Comparison of ENCODE assay signal across 16 mouse cellular contexts in genomic region chr2:141394806-141395205, GRCm38 (mm10).
DNase-seq lines count a peak whose midpoint lies in the region; ATAC-seq lines count a peak whose summit lies in the region.
"Had no signal": no experiment of that assay in that cellular context is flagged by ENCODE, and none has a peak within 500 bp of the region (broad histone marks: within the 10 kb centered on the region; RNA-seq: fewer than 3 reads in every experiment).

No protein-coding gene starts in this region.

- H3K4me1 ChIP-seq in kidney, embryonic 14.5 days (ENCODE audit: control insufficient read depth, insufficient read depth, low read length), result no peaks in the 10 kb centered on the region
- H3K4me1 ChIP-seq: hindbrain, embryonic 12.5 days; liver, embryonic 15.5 days; stomach, embryonic 15.5 days had no signal

- H3K4me2 ChIP-seq in kidney, embryonic 14.5 days (replicated peaks; ENCODE audit: low read depth, low read length), result no peak overlapping the region
- H3K4me2 ChIP-seq: embryonic facial prominence, embryonic 12.5 days; forebrain, embryonic 12.5 days; heart, embryonic 13.5 days; hindbrain, embryonic 12.5 days; liver, embryonic 15.5 days; stomach, embryonic 15.5 days had no signal

- peak; percentile 35; the same call in 1 of the 2 replicates for ATAC-seq in kidney, embryonic 14.5 days (ENCODE audit: low FRiP score, low TSS enrichment)
- no peak for ATAC-seq in erythroid progenitor cell, adult 5-6 weeks (replicated peaks; ENCODE audit: low FRiP score, poor library complexity, severe bottlenecking)

- no peak overlapping the region for H3K27ac ChIP-seq in kidney, embryonic 14.5 days (ENCODE audit: low read depth, low read length)
- H3K27ac ChIP-seq: embryonic facial prominence, embryonic 12.5 days; forebrain, embryonic 12.5 days; heart, embryonic 13.5 days; hindbrain, embryonic 12.5 days; liver, embryonic 15.5 days; stomach, embryonic 15.5 days had no signal

- no peaks in the 10 kb centered on the region for H3K27me3 ChIP-seq in kidney, embryonic 14.5 days (ENCODE audit: control insufficient read depth, insufficient read depth, low read length)
- H3K27me3 ChIP-seq: embryonic facial prominence, embryonic 12.5 days; forebrain, embryonic 12.5 days; heart, embryonic 13.5 days; hindbrain, embryonic 12.5 days; liver, embryonic 15.5 days; stomach, embryonic 15.5 days had no signal

- DNase-seq in kidney, adult 11 months, result no peak
- DNase-seq in urinary bladder, postnatal 14 days (ENCODE audit: low spot score), result peak; percentile 7
- DNase-seq in urinary bladder, postnatal 36 days (ENCODE audit: low spot score in 2 of 2), result no peak
- DNase-seq in embryo, embryonic 9.5 days (ENCODE audit: extremely low spot score), result peak; percentile 12
- no peak for DNase-seq in left cerebral cortex, adult 11 months (ENCODE audit: low spot score)
- DNase-seq: cerebellum, adult 11 months; thymus, postnatal 36 days had no signal

- 55% methylated on average over 1 of the region's 1 CpGs for WGBS in kidney, embryonic 14.5 days

- no peak overlapping the region for H3K9ac ChIP-seq in kidney, embryonic 14.5 days (ENCODE audit: low read depth, low read length)
- H3K9ac ChIP-seq: embryonic facial prominence, embryonic 12.5 days; forebrain, embryonic 12.5 days; heart, embryonic 13.5 days; hindbrain, embryonic 12.5 days; liver, embryonic 15.5 days; stomach, embryonic 15.5 days had no signal

- no peaks in the 10 kb centered on the region for H3K9me3 ChIP-seq in kidney, embryonic 14.5 days (ENCODE audit: control insufficient read depth, low read length)
- H3K9me3 ChIP-seq: embryonic facial prominence, embryonic 12.5 days; forebrain, embryonic 12.5 days; heart, embryonic 13.5 days; hindbrain, embryonic 12.5 days; liver, embryonic 15.5 days; stomach, embryonic 15.5 days had no signal

- H3K36me3 ChIP-seq in kidney, embryonic 14.5 days (ENCODE audit: control insufficient read depth, insufficient read depth, low read length), result no peaks in the 10 kb centered on the region
- H3K36me3 ChIP-seq: embryonic facial prominence, embryonic 12.5 days; forebrain, embryonic 12.5 days; heart, embryonic 13.5 days; hindbrain, embryonic 12.5 days; liver, embryonic 15.5 days; stomach, embryonic 15.5 days had no signal

- no peak overlapping the region for H3K4me3 ChIP-seq in kidney, embryonic 14.5 days (ENCODE audit: low read length)
- H3K4me3 ChIP-seq: embryonic facial prominence, embryonic 12.5 days; forebrain, embryonic 12.5 days; heart, embryonic 13.5 days; hindbrain, embryonic 12.5 days; liver, embryonic 15.5 days; myocyte; stomach, embryonic 15.5 days had no signal

Comparison
In these comparisons a context has a peak if more than half of its experiments do, and no peak if none do; other contexts are left out.
1. DNase-seq: peak in urinary bladder, postnatal 14 days (single experiment) and embryo, embryonic 9.5 days (single experiment); none in kidney, adult 11 months (single experiment), urinary bladder, postnatal 36 days (0 of 2) and left cerebral cortex, adult 11 months (single experiment).